Mouse (Mus musculus): ENCODE measurements around the gene Zfp770. TPM values are rescaled to one million over a fixed set of nuclear protein-coding genes. Genes with fewer than 3 reads are reported as not detected.

Gene Zfp770
- polyA plus RNA-seq, 1 experiment from 2014 or later = 2.5 TPM

Small RNA genes within 50 kb of the gene (microRNA-seq; reads per million reads assigned to microRNA genes)
- 0.90 reads per million for gene Mir7002

Other genes with a start within 250 kb of the Zfp770 start
- 0.44 and 1.1 TPM in 2 replicates for gene Gjd2, start 187.8 kb downstream of the Zfp770 start, polyA plus RNA-seq (2016; fragmentation: Nextera tagmentation; extraction: Ambion mirVana)
- gene Actc1, start 147.9 kb downstream of the Zfp770 start, polyA plus RNA-seq (2016; fragmentation: Nextera tagmentation; extraction: Ambion mirVana) = 3.1 and 3.6 TPM in 2 replicates
- 45.2 and 49.9 TPM in 2 replicates for gene Aqr, start 14.4 kb downstream of the Zfp770 start, polyA plus RNA-seq (2016; fragmentation: Nextera tagmentation; extraction: Ambion mirVana)